Mouse (Mus musculus) ES-Bruce4 (cell line): ENCODE measurements around the gene Hmx2.

Experiments used
- CTCF ChIP-seq: IDR thresholded peaks from one replicate; pipeline ENCODE4 v1.8.1; 2011; ENCODE audit warnings: low read depth, low read length
- EP300 ChIP-seq: IDR thresholded peaks from 2 replicates; pipeline ENCODE4 v1.6.1; 2011; ENCODE audit warnings: low read depth, low read length; ENCODE audit not compliant: insufficient read depth
- POLR2A ChIP-seq: IDR thresholded peaks from one replicate; pipeline ENCODE4 v1.8.1; 2011; ENCODE audit warnings: low read length; ENCODE audit not compliant: insufficient read depth

GRCm38 (mm10) chr7:131553771-131554175 lies 5.2 kb downstream of the Hmx2 start:
- no peak for TF ChIP-seq POLR2A
- no peak for TF ChIP-seq CTCF
- no peak for TF ChIP-seq EP300
